Mouse (Mus musculus) mouse embryonic stem cell (cell line): Measurements from ENCODE around the gene Shisa9.

Experiments used
- in situ Hi-C, 2 experiments: fragments of 300-500 bp; cut with MboI; formaldehyde crosslinking; loops; 1 replicate in 1 of 2; 3 replicates in 1 of 2; pipeline ENCODE4 v1.14.3; 2019 to 2020; ENCODE audit warnings: low sequenced_read_pairs in 2 of 2, low pct_unique_long_range_greater_than_20kb in 1 of 2, mixed read lengths in 1 of 2; ENCODE audit not compliant: unreplicated experiment in 1 of 2

Shisa9 gene

DNA sequence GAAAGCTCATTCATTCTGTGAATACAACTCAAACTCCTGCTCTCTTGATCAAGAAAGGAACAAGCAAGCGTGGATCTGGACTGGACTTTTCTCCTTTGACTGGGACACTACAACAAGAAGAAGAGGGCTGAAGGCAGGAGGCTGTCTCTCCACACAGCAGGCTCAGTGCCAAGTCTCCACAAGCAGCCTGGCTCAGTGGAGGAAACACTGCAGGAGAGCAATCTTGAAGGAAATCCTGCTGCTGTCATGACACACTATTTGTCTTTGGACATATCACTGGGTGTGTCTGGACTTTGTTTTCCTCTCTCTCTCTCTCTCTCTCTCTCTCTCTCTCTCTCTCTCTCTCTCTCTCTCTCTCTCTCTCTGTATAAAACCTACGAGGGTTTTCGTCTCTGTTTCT is 249.4 kb downstream of the Shisa9 start:
- in situ Hi-C loops, result no loop called here

DNA sequence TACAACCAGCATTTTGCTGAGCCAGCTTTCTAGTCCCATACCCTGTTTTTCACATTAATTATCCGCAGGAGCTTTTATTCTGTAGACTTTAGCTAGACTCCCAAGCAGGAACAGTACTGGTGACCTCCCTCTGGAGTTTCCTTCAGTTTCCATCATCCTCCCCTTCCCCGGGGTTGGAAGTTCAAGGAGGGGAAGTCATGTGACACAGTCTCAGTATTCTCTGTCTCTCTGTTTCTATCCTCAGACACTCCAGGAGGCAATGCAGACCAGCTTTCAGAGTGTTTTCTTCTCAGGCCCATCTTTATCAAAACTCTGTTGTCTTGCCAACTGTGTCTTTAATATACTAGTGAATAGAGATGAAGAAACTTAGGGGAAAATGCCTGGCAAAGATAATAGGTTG is 250.4 kb downstream of the Shisa9 start:
- in situ Hi-C loops, result no loop called here

DNA sequence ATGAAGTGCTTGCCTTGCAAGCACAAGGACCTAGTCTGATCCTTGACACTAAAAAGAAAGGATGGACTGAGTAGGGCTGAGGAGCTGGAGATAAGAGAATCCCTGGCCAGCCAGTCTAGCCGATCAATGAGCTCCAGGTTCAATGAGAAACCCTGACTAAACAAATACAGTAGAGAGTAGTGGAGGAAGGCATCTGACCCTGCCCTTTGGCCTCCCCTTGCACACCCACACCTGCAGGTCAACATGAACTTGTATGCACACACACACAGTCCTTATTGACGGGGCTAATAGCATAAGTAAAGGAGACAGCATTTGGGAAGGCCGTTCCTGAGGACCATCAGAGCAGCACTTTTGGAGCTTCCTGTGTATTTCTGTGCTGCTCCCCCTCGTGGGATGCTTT is 254.7 kb downstream of the Shisa9 start:
- in situ Hi-C loops, result no loop called here

DNA sequence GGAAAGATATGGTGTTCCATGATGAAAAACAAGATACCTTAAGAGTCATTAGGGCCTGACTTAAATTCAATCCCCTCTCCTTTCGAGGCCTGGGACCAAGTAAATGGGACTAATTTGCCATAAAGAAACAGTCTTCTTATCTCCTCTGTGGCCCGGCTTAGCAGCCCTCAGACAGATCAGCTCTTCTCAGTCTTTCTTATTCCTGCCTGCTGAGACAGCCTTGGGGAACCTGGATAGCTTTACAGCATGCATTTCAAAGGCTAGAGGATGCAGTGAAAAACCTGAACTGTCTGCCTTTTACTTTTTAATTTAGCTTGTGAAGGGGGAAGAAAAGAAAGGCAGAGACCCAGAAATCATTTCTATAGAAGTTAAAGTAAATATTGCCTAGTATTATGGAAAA is 275.4 kb downstream of the Shisa9 start:
- in situ Hi-C loops, result no loop called here

DNA sequence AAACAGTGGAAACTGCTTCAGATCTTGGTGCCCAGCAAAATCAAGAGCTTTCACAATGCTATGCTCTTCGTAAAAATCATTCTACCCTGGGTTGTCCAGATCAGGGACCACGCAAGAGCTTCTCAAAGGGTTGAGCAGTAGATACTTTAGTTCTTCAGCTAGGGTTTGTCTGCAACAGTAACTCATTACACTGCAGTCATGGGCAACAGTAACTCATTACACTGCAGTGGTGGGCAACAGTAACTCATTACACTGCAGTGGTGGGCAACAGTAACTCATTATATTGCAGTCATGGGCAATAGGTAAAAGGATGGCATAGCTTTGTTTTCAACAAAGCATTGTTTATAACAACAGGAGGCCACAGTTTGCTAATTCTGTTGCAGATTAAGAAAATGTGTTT is 281.9 kb downstream of the Shisa9 start:
- in situ Hi-C loops, result no loop called here

- in situ Hi-C loops, result no loop called here
Measured at GRCm38 (mm10) chr16:12300523-12300922, 316.6 kb downstream of the Shisa9 start.

DNA sequence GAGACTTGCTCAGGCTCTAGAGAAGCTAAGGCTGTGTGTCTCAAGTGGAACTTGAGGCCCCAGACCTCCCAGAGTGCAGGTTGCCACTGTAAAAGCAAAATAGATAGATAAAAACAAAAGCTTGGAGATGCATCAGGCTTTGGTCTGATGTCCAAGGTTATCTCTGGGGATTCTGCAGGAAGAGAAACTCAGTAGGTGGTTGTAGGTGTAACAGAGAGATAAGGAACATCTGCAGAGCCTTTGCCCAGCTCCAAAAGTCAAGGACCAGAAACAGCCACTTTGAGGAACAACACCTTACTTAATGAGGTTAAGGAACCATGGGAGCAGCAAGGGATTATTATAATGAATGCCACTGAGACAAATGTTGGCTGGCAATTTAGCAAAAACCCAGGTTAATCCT is 319.5 kb downstream of the Shisa9 start:
- in situ Hi-C loops, result no loop called here

GRCm38 (mm10) chr16:12307318-12307965 is 323.5 kb downstream of the Shisa9 start:
- in situ Hi-C loops, result no loop called here

DNA sequence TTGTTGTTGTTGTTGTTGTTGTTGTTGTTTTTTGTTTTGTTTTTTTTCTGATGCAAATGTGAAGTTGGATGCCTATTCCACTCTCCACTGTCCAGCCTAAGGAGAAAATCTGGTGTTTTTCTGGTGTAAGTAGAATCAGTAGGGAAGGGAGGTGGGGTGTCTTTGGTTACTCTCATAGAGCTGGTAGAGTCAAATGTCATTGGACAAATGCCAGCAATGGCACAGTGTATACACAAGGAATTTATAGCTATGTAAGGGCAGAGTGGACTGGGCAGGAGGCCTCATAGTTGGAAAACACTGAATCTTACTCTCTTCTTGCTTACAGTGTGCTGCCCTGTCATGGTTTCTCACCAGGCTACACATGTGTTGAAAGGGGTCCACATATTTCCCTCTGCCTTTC is 325.9 kb downstream of the Shisa9 start:
- in situ Hi-C loops, result no loop called here

GRCm38 (mm10) chr16:12315627-12316026 is 331.7 kb downstream of the Shisa9 start:
- in situ Hi-C loops, result no loop called here
